Mouse (Mus musculus) CH12.LX (cell line): Measurements from ENCODE around the gene Prlr.

Experiments used
- HCFC1 ChIP-seq: IDR thresholded peaks from 2 replicates; pipeline ENCODE4 v1.6.1; 2012; ENCODE audit warnings: low read depth, mild to moderate bottlenecking, inconsistent platforms, low read length, improper control_type of control experiment
- MAX ChIP-seq: IDR thresholded peaks from 2 replicates; pipeline ENCODE4 v1.6.1; 2011; ENCODE audit warnings: low read length, improper control_type of control experiment
- MAZ ChIP-seq: IDR thresholded peaks from 2 replicates; pipeline ENCODE4 v1.6.1; 2012; ENCODE audit warnings: low read depth, mild to moderate bottlenecking, inconsistent platforms, low read length, improper control_type of control experiment, moderate library complexity
- MEF2A ChIP-seq: IDR thresholded peaks from 2 replicates; pipeline ENCODE4 v1.6.1; 2014; ENCODE audit warnings: low read depth, mild to moderate bottlenecking, inconsistent platforms, low read length, improper control_type of control experiment, borderline replicate concordance
- PAX5 ChIP-seq: IDR thresholded peaks from 2 replicates; pipeline ENCODE4 v1.6.1; 2012; ENCODE audit warnings: low read length, inconsistent platforms, mixed read lengths
- POLR2A ChIP-seq: IDR thresholded peaks from 2 replicates; pipeline ENCODE4 v1.6.1; 2011; ENCODE audit warnings: low read depth, mild to moderate bottlenecking, improper control_type of control experiment, low read length
- RAD21 ChIP-seq: IDR thresholded peaks from 2 replicates; pipeline ENCODE4 v1.6.1; 2011; ENCODE audit warnings: low read depth, mild to moderate bottlenecking, low read length, improper control_type of control experiment, moderate library complexity
- SMC3 ChIP-seq: IDR thresholded peaks from 2 replicates; pipeline ENCODE4 v1.6.1; 2011; ENCODE audit warnings: low read depth, low read length, improper control_type of control experiment
- TBP ChIP-seq: conservative IDR thresholded peaks from 2 replicates; pipeline ENCODE4 v1.6.1; 2011; ENCODE audit warnings: low read depth, low read length, improper control_type of control experiment
- USF1 ChIP-seq: IDR thresholded peaks from 2 replicates; pipeline ENCODE4 v1.6.1; 2014; ENCODE audit warnings: low read depth, mild to moderate bottlenecking, inconsistent platforms, low read length, improper control_type of control experiment

DNA sequence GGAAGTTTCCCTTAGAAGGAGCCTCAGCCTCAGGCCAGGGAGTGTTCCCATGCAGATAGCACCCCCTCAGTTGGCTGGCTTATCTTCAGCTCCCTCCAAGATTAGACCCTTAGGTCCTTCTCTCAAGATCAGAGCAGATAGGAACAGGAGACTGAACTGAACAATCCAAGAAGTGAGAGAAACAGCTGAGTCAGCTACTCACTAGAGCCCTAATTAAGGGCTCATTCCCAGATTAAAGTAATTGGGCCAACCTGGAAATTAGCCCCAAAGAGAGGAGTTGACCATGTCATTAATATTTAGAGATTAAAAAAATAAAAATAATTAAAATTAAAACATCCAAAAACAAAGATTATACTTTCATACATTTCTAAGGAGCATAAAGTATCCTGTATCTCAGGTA lies 35.0 kb downstream of the Prlr start:
- TF ChIP-seq SMC3 (no peak), TBP (no peak), MEF2A (no peak), MAZ (no peak), MAX (no peak), PAX5 (no peak), HCFC1 (no peak), USF1 (no peak), RAD21 (no peak), POLR2A (no peak)
